Mouse (Mus musculus): ENCODE data around the gene Spata9.
"Not testable (repeated sequence)": the region's sequence is repeated elsewhere in the genome, so short reads cannot be mapped to it uniquely, and the experiment has no call there.

Gene Spata9

DNA sequence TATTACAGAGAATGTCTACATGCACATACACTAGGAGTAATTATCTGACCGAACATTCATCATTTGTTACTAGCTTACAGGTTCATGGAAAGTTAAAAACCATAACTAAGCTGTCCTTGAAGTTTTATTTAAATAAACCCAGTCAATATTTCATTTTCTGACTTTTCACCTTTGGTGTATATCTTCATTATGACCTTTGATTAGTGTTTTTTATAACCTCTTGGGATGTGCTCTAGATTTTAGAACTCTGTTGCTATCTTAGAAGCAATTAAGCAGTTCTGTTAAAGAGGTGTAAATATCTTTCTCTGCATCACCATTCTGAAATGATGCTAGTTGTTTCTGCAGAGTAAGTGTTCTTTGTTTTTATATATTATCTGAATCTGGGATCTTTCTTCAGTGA lies at the start of gene Spata9:
Spata9 (plus strand) TSS at position 301 of the 400 bp plus-strand sequence.
- no peak for DNase-seq

DNA sequence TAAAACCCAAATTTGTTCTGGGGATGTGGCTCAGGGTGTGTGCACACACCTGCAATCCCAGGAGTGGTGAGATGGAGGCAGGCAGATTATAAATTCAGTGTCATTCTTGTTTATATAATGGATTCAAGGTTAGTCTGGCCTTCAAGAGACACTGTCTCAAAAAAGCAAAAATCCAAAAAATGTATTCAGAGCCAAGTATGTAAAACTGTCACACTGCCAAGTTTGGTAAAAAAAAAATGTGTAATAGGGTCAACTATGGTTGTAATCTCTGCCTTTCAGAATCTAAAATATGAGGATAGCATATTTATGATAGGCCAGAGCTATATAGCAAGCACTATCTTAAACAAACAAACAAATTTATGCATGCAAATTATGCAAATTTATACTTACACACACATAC lies 39.0 kb upstream of the Spata9 start:
- DNase-seq = no peak

DNA sequence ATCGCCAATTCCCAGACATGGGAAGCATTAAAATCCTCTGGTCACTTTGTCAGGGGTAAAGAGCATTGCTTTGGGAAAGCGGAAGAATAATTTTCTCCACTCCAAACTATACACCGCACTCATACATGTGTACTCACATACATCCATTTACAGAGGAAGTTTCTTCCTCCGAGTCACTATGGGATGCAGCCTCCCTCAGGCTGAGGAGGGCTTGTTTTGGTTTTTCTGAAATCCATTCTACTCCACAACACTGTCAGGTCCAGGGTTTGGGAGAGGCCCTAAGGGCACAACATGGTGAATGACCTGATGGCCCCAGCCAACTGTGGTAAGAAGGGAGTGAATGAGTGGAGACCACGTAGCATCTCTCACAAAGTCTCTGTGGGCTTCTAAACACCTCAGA lies 37.9 kb upstream of the Spata9 start:
- DNase-seq = not testable (repeated sequence)

DNA sequence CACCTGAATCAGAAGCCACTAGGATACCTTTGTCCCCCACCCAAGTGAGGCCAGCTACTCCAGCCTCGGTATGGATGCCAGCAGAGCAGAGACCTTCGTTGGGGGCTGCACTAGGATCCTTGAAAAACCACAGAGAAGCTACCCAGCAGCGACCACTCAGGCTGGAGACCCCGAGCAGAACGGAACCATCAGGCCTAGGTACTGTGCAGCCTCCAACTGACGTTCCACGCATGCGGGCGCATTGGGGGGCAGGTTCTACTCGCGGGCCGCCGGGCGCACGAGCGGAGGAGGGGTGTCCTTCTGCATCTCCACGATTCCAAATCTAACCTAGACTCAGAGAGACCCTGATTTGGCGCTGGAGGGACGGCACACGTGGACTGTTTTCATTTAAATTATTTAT lies 36.9 kb upstream of the Spata9 start:
- no peak for DNase-seq

DNA sequence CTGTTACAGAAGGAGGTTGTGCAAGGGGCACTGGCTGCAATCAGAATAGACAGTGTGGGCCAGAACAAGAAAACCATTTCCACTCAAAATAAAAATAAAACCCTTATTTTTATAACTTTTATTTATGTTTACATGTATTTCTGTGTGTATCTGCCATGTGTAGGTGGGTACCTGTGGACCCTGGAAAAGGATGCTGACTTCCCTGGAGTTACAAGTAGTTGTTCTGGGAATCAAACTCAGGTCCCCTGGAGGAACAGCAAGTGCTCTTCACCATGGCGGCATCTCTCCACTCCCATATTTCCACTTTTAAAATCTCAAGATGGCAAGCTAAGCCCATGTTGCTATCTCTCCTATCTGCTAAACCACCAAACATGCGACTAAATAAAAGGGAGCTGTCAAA lies 36.3 kb upstream of the Spata9 start:
- DNase-seq = no peak

DNA sequence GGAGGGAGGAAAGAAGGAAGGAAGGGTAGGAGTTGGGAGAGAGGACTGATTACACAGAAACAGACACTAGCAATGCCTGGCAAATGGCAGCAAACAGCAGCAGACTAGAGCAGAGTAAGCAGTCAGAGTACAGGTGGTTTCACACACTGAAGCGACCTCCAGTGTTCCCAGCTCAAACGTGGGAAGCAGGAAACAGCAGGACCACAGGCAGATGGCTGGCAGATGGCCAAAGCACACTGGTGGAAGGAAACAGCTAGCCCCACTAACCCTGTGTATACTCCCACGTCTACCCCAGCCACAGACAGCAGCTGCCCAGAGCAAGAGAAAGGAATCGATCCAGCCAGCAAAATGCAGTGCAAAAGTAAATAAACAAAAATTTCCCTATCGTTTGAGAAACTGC lies 35.9 kb upstream of the Spata9 start:
- peak; percentile 16 to 62 for DNase-seq

DNA sequence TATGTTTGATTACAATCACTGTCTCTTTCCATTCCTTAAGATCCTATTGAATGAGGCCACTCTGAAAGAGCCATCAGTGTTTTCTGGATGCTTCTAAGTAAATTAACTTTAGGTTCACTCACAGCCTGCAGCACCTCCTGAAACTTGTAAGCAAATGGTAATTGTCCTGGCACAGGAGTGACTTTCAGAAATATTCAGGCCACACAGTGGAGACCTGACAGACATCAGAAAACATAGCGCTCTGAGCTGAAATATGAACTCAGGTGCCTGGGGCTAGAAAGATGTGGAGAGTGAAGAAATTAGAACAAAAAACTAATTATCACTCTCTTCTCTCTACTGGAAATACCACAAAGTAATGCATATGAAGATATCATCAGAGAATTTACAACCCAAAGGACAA lies 33.7 kb upstream of the Spata9 start:
- DNase-seq = no peak

DNA sequence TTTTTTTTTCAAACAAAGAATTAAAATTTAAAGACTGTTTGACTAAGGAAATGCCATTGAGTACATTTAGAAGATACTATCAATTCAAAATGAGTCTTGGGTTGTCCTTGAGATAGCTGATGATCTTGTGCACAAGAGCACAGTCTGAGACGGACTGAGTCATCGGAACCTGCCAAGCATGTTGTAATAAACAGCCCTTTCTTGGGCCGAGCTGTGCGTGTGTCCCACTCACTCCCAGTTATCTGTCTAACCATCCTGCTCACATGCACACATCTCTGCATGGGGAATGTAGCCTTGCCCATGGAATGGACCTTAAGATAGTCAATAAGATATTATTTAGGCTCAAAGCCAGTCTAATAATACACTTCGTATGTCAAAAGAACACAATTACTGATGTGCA lies 28.1 kb upstream of the Spata9 start:
- no peak for DNase-seq

DNA sequence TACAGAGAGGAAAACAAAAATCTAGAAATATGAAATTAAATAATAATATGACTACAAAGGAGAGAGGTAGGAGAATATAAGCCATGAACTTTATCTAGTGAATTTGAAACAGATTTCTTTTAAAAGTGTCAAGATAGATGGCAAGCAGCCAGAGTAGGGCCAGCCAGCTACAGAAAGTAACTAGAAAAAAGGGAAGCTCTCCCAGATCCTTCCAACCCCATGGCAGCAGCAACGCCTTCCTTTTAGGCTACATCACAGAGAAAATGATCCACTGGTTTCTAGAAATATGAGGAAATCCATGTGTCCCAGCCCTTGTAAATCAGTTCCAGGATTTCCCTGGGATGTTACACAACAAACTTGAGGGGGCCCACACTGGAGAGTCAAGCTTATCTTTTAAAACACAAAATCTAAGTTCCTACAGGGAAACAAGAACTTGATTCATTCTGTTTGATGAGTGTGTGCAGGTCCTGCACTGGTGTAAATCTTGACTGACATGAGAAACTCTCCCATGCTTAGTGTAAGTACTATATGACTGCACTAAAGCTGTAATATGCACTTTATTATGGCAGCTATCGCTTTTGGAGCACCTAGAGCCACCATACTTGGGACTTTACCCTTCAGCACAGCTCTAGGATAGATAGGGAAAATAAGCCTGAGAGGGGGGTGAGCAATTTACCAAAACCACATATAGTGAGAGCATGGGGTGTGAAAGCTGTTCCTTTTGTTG lies 26.0 kb upstream of the Spata9 start:
- peak in 1 of 2 experiments; percentile 5 for DNase-seq

DNA sequence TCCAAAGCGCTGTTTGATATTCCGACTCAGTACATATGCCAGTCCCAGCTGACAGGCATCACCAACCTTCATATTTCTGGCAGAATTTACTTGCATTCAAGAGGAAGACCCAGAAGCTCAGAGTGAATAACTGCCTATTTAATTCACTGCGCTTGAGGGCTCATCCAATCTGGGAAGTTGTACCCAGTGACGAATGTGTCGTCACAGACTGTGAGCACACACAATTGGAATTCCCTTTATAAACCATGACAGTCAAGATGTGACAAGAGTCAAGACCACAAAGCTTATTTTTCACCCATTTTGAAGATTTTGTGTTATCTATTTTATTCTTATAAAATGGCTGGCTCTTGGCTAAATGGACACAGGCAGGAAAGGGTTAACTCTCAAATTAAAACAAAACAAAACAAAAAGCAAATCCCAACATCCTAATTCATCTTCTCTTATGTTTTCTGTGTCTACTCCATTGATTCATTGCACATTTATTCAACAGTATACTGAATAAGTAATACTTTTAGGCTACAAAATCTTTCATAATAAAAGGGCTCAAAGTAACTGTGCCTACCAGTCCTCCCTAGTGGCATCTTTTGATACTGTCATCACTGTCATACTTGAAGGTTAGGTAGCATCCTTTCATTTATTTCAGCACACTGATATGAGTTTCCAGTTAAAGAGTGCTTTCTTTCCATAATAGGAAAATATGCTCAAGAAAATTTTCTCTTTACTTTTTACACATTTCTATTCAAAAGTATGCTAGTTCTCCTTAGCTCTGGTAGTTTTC lies 25.2 kb upstream of the Spata9 start:
- no peak for DNase-seq

DNA sequence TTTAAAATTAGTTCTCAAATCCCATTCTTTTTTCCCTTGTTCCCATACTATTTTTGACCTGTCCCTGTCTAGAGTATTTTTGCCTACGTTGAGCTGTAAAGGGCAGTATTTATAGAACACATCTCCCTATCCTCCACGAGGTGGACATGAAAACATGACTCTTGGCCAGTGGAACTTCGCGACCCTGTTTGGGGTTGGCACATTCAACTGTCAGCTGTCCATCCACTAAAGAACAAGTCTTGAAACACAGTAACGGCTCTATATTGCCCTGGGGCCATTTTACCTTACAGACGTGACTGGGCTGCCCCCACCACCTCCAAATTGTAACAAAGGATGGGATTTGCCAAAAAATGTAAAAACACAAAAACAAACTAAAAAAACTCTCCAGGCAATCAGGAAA lies 24.2 kb upstream of the Spata9 start:
- no peak for DNase-seq

DNA sequence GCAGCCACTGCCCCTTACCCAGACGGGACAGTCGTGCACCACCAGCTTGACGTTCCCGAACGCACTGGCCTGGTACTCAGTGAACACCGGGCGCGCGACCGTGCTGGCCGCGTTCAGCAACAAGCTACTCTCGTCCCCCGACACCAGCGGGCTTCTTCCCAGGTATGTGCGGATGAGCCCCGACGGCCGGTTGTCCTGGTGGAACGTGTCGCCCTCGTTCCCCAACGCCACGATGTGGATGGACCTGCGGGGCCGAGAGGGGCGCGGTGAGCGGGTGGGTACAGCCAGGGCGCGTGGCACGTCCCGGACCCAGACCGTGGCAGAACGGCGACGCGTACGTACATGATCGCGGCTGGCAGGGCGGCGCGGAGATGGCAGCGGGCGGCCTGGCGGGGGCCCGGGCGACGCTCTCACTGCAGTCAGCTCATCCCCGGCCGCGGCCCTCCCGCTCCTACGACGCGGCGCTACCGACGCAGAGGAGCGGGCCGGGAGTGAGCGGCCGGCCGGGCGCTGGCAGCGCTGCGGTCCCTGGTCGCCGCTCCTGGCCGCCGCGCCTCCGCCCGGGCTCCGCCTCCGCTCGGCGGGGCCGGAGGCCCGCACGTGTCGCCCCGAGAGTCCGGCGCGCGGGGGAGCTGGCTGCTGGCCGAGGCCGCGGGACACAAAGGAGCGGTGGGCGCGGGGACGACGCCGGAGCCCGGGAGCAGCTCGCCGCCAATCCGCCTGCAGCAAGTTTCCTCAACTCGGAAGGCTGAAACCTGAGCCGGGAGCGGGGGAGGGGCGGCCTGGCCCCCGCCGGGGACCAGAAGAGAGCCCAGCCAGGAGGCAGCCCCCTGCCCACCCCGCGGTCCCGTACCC lies 23.5 kb upstream of the Spata9 start, which contains the start of gene Rhobtb3:
Rhobtb3 (minus strand) TSS at position 737 of the 855 bp plus-strand sequence.
- peak; percentile 55 to 83 for DNase-seq

DNA sequence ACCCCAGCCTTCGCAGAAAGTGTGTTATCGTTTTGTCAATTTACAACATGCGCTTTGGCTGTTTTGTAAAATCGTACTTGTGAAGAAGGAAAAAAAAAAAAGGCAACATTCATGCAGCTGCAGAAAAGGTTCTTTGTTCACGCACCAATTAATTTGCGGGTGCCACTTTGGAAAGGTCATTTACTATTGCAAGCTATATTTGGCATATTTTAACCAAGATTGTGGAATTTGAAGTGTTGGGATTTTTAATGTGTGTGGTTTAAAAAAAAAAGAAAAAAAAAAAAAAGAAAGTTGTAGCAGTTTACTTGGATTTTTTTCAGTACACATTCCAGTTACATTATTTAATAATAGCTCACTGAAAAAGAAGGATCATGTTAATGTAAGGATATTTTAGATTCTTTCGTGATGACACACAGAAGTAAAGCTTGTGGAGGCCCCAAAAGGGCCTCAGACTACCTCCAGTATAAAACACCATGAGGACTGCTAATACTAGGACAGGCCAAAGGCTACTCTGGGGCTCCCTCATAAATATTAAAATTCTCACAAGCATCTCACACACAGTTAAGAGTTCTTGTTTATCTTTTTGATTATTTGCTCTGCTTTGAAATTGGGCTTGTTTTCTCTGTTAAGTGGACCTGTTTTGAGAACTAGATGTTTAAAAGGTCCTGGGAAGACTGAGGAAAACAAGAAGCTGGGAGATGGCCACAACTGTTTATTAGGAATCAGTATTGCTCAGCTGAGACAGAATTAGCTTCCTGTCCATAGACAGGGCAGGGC lies 22.7 kb upstream of the Spata9 start:
- DNase-seq = no peak

DNA sequence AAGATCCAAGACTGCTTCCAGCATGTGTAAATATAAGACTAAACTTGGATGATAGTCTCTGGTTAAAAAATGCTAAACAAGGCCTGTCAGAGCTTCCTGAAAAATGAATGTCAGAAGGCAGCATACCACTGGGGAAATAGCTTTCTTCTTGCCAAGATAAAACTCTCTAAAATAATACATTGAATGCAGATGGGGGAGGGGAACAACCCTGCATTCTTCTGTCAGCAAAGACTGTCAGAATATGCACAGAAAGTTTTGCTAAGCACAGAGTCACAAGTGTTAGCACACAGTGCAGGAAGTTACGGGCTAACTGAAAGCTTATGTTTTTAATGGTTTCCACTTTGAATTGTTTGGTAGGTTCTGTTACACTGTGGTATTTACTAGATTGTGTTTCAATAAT lies 16.7 kb upstream of the Spata9 start:
- no peak for DNase-seq

DNA sequence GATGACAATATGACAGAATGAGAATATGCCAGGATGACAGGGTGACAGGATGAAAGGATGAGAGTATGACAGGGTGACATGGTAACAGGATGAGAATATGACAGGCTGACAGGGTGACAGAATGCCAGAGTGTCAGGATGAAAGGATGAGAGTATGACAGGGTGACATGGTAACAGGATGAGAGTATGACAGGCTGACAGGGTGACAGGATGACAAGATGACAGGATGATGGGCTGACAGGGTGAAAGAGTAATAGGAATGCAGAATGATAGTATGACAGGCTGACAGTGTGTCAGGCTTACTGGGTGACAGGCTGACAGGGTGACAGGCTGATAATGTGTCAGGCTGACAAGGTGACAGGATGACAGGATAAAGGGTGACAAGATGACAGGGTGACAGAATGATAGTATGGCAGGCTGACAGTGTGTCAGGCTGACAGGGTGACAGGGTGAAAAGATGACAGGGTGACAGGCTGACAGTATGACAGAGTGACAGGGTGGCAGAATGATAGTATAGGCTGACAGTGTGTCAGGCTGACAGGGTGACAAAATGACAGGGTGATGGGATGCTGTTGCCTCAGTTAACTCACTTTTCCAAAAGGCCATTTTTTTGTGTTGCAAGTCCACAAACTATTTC lies 11.5 kb upstream of the Spata9 start:
- no peak for DNase-seq

DNA sequence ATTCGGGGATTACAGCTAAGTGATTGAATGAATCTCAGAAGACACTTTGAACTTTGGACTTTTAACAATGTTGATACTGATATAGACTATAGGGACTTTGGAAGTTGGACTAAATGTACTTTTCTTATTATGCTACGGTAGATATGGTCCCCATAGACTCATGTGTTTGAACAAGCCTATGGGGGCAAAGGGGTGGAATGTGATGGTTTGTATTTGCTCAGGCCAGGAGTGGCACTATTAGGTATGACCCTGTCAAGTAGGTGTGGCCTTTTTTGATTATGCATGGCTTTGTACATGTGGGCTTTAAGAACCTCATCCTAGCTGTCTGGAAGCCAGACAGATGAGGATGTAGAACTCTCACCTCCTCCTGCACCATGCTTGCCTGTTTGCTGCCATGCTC lies 7.5 kb downstream of the Spata9 start:
- DNase-seq = no peak

DNA sequence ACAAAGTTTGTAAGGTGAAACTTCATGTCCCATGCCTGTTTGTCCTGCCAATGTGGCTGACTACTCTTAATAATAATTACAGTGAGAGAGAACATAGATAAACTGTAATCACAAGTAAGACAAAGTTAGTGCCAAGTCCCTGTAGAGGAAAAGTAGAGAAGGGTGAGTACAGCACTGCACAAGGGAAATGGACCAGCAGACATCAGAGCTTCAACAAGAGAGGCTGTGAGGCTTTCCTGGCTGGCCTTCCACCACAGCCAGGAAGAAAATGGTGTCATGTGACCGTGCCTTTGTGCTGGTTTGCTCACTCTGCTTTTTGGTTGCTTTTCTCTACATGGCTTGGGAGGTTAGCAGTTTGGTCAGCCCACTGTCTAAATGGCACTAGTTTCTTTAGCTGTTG lies 8.7 kb downstream of the Spata9 start:
- no peak for DNase-seq

DNA sequence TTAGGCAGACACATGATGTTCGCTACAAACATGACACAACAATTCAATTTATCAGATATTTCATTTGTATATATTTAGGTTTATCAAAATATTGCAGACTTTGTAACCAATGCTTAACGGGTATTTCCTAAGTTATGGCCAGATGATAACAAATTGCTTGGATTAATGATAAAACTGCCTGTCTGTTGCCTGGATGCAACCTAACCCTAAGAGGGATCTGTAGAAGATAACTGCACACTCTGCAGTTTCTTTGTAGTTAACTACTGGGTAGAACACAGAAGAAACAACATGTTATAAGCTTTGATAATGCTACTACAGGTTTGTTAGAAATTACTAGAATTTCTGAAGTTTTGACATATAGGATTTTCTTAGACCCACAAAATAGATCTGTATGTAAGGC lies 9.3 kb downstream of the Spata9 start:
- DNase-seq = no peak

DNA sequence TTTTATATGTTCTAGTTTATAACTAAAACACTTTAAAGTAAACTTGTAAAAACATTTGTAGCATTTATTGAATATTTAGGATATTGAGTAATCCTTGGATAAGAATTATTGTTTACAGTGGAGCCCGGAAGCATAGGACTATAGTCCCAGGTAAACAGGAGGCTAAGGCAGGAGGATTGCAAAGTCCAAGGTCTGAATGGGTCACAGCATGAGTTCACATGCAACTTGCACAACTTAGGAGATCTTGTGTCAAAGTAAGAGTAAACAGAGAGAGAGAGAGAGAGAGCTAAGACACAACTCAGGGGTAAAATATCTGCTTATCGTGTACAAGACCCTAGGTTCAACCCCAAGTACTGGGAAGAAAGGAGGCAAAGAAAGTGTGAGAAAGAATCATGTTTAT lies 9.7 kb downstream of the Spata9 start:
- DNase-seq = no peak

DNA sequence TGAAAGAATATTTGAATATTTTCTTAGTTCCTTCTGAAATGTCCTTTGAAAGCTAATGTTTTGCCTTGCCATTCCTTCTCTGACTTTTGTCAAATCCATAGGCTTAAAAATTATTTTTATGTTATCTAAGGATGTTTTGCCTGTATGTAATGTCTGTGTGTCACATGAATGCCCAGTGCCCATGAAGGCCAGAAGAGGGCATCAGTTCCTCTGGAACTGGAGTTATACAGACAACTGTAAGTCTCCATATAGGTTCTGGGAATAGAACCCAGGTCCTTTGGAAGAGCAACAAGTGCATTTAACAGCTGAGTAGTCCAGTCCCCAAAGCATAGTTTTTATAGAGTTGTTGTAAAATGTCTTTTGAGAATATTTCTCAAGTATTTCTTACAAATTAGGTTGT lies 15.0 kb downstream of the Spata9 start:
- DNase-seq = peak; percentile 5 to 53

DNA sequence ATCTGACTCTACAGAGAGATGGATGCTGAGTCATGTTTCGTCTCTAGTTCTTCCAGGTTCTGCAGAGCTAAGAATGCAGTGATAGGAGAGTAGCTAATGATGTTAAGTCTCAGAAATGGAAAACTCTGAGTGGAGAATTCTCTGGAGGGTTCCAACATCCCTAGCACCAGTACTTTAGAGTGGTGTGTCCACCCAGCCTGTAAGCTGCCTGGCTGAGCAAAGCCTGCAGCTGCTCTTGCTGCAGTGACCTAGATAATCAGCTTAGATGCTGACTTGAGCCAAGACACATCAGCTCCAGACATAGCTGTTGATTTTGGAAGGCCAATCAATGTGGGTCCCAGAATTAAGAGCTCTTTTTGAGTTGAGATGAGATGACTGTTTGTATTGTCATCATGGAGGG lies 21.1 kb downstream of the Spata9 start:
- DNase-seq = no peak
